9 mouse cellular contexts compared by ENCODE assay signal in genomic region chr2:32131205-32131834, GRCm38 (mm10). TPM values are rescaled to one million over a fixed set of nuclear protein-coding genes. Genes with fewer than 3 reads are reported as not detected.
A peak's percentile ranks its signal among the peaks of the same experiment; 100 is the strongest.
DNase-seq lines count a peak whose midpoint lies in the region; ATAC-seq and TF ChIP-seq lines count a peak whose summit lies in the region.
"Had no signal": no experiment of that assay in that cellular context is flagged by ENCODE, and none has a peak within 500 bp of the region (broad histone marks: within the 10 kb centered on the region; RNA-seq: fewer than 3 reads in every experiment).

No protein-coding gene starts in this region.

- no peak overlapping the region for H3K4me3 ChIP-seq in gastrocnemius, adult 2 months
- peak overlapping the region; percentile 56 for H3K4me3 ChIP-seq in megakaryocyte, embryonic 14.5 days (replicated peaks)
- H3K4me3 ChIP-seq in bone marrow, adult 2 months (replicated peaks; ENCODE audit: control insufficient read depth, low read depth, low read length): no peak overlapping the region
- no peak overlapping the region for H3K4me3 ChIP-seq in liver, embryonic 15.5 days (replicated peaks)
- H3K4me3 ChIP-seq: kidney, embryonic 15.5 days; myocyte had no signal

- TF ChIP-seq POLR2A in bone marrow, adult 2 months (IDR thresholded peaks at IDR 0.05; ENCODE audit: borderline replicate concordance, control insufficient read depth, low read depth, low read length): no peak

- 73% methylated on average over 9 of the region's 9 CpGs for WGBS in bone marrow, adult 2 months
- WGBS in liver, embryonic 15.5 days (ENCODE audit: insufficient replicate concordance): 35% methylated on average over 9 of the region's 9 CpGs

- no peak for DNase-seq in gastrocnemius, adult 2 months
- DNase-seq in gastrocnemius, postnatal 10 days: no peak
- no peak for DNase-seq in urinary bladder, postnatal 36 days (ENCODE audit: low spot score in 2 of 2)

- peaks cover 82% of the 10 kb centered on the region for H3K4me1 ChIP-seq in megakaryocyte, embryonic 14.5 days
- H3K4me1 ChIP-seq in bone marrow, adult 2 months (ENCODE audit: control insufficient read depth, insufficient read depth, low read length): peaks cover 3% of the 10 kb centered on the region
- H3K4me1 ChIP-seq in liver, embryonic 15.5 days (replicated peaks): peaks cover 78% of the 10 kb centered on the region

- intact Hi-C loops in gastrocnemius, adult 2 months (cut with DNase I): loop anchor here (2.0 to 5.0 kb wide), 4 partner anchors 35 to 159 kb away; partner anchors contain the start of gene Nup214

- ATAC-seq in megakaryocyte, adult 5-6 weeks (ENCODE audit: poor library complexity, severe bottlenecking): no peak
- no peak for ATAC-seq in liver, embryonic 15.5 days (ENCODE audit: insufficient read depth)

- H3K9me3 ChIP-seq in megakaryocyte, embryonic 14.5 days: no peaks in the 10 kb centered on the region
- H3K9me3 ChIP-seq in liver, embryonic 15.5 days (replicated peaks): no peaks in the 10 kb centered on the region
- H3K9me3 ChIP-seq: kidney, embryonic 15.5 days had no signal

- H3K9ac ChIP-seq in liver, embryonic 15.5 days: peak overlapping the region; percentile 48
- H3K9ac ChIP-seq: kidney, embryonic 15.5 days had no signal

- peak overlapping the region; percentile 90 for H3K27ac ChIP-seq in gastrocnemius, adult 2 months
- peak overlapping the region; percentile 65 for H3K27ac ChIP-seq in bone marrow, adult 2 months (ENCODE audit: control insufficient read depth, insufficient read depth, low read depth, low read length, poor library complexity)
- peak overlapping the region; percentile 100 for H3K27ac ChIP-seq in liver, embryonic 15.5 days (replicated peaks)
- H3K27ac ChIP-seq: kidney, embryonic 15.5 days had no signal

- peak overlapping the region; percentile 42 for H3K4me2 ChIP-seq in liver, embryonic 15.5 days
- H3K4me2 ChIP-seq: kidney, embryonic 15.5 days had no signal

- TF ChIP-seq CTCF in gastrocnemius, adult 2 months (IDR thresholded peaks at IDR 0.05): no peak
- no peak for TF ChIP-seq CTCF in bone marrow, adult 2 months (IDR thresholded peaks at IDR 0.05; ENCODE audit: control insufficient read depth, insufficient read depth, low read length)

- no peaks in the 10 kb centered on the region for H3K36me3 ChIP-seq in megakaryocyte, embryonic 14.5 days (replicated peaks; ENCODE audit: low read length)
- no peaks in the 10 kb centered on the region for H3K36me3 ChIP-seq in liver, embryonic 15.5 days (replicated peaks)
- H3K36me3 ChIP-seq: kidney, embryonic 15.5 days had no signal

- H3K27me3 ChIP-seq in megakaryocyte, embryonic 14.5 days (replicated peaks): no peaks in the 10 kb centered on the region
- H3K27me3 ChIP-seq in liver, embryonic 15.5 days: no peaks in the 10 kb centered on the region

RNA-seq across cellular contexts. Expression of gene Prrc2b, which starts 19.6 kb away (rescaled TPM):
- 10 to 100 TPM; 76.4 to 86.9 TPM for total RNA-seq in gastrocnemius, adult 2 months (2021)
- 100 to 1,000 TPM; 104 to 111 TPM for total RNA-seq in gastrocnemius, postnatal 10 days (2021)
- 20.7 and 115 TPM in 2 replicates for polyA plus RNA-seq in megakaryocyte, embryonic 14.5 days (2012; ENCODE audit: insufficient read depth, low replicate concordance)
- 26.9 and 27.2 TPM in 2 replicates for total RNA-seq in megakaryocyte, adult 5-6 weeks (2015)
- 11.5 and 13.9 TPM in 2 replicates for total RNA-seq in megakaryocyte, adult 5-6 weeks (2017)
- polyA plus RNA-seq in bone marrow, adult 2 months (2011; ENCODE audit: insufficient read depth, insufficient read length, low replicate concordance, missing spikeins): 32.3 and 44.5 TPM in 2 replicates
- 8.3 and 9.6 TPM in 2 replicates for polyA plus RNA-seq in liver, embryonic 15.5 days (2015; fragmentation: Nextera tagmentation; extraction: Ambion mirVana)

RNA-seq across cellular contexts. Expression of gene Plpp7, which starts 36.0 kb away (rescaled TPM):
- total RNA-seq in gastrocnemius, adult 2 months (2021): 100 to 1,000 TPM; 109 to 120 TPM
- 100 to 1,000 TPM in 1 of 2 experiments, 10 to 100 TPM in 1; 90.3 to 101 TPM for total RNA-seq in gastrocnemius, postnatal 10 days (2021)
- 3.3 and 17.4 TPM in 2 replicates for polyA plus RNA-seq in megakaryocyte, embryonic 14.5 days (2012; ENCODE audit: insufficient read depth, low replicate concordance)
- total RNA-seq in megakaryocyte, adult 5-6 weeks (2015): 0.14 and 0.33 TPM in 2 replicates
- total RNA-seq in megakaryocyte, adult 5-6 weeks (2017): 0.24 and 1.2 TPM in 2 replicates
- polyA plus RNA-seq in bone marrow, adult 2 months (2011; ENCODE audit: insufficient read depth, insufficient read length, low replicate concordance, missing spikeins): not detected in 2 replicates
- polyA plus RNA-seq in liver, embryonic 15.5 days (2015; fragmentation: Nextera tagmentation; extraction: Ambion mirVana): 1.9 and 2.0 TPM in 2 replicates

RNA-seq across cellular contexts. Expression of gene Fam78a, which starts 46.7 kb away (rescaled TPM):
- 10 to 100 TPM in 1 of 2 experiments, 1 to 10 TPM in 1; 9.9 to 12.0 TPM for total RNA-seq in gastrocnemius, adult 2 months (2021)
- total RNA-seq in gastrocnemius, postnatal 10 days (2021): 10 to 100 TPM; 23.9 to 25.2 TPM
- 43.5 and 60.3 TPM in 2 replicates for polyA plus RNA-seq in megakaryocyte, embryonic 14.5 days (2012; ENCODE audit: insufficient read depth, low replicate concordance)
- 14.4 and 14.7 TPM in 2 replicates for total RNA-seq in megakaryocyte, adult 5-6 weeks (2015)
- 11.7 and 13.1 TPM in 2 replicates for total RNA-seq in megakaryocyte, adult 5-6 weeks (2017)
- 11.4 and 12.5 TPM in 2 replicates for polyA plus RNA-seq in bone marrow, adult 2 months (2011; ENCODE audit: insufficient read depth, insufficient read length, low replicate concordance, missing spikeins)
- 11.4 TPM in 2 replicates for polyA plus RNA-seq in liver, embryonic 15.5 days (2015; fragmentation: Nextera tagmentation; extraction: Ambion mirVana)

Comparison
In these comparisons a context has a peak if more than half of its experiments do, and no peak if none do; other contexts are left out.
1. RNA of gene Plpp7, which starts 36.0 kb away (total RNA-seq): 109 to 120 TPM in gastrocnemius, adult 2 months and 90.3 to 101 TPM in gastrocnemius, postnatal 10 days; 0.14 to 1.2 TPM in megakaryocyte, adult 5-6 weeks; every median in the first group is over 10 times any median in the second.
2. Peak in every context shown above with its lines, with median percentiles within 50 percentile points of each other: H3K27ac ChIP-seq.